Mouse (Mus musculus): ENCODE results near the gene Gm3776. TPM values are rescaled to one million over a fixed set of nuclear protein-coding genes. Genes with fewer than 3 reads are reported as not detected.
A peak's percentile ranks its signal among the peaks of the same experiment; 100 is the strongest.
"Not testable (repeated sequence)": the region's sequence is repeated elsewhere in the genome, so short reads cannot be mapped to it uniquely, and the experiment has no call there.

The Gm3776 gene
- polyA plus RNA-seq (2012; rRNA removed), result 0.90 and 11.6 TPM in 2 replicates

DNA sequence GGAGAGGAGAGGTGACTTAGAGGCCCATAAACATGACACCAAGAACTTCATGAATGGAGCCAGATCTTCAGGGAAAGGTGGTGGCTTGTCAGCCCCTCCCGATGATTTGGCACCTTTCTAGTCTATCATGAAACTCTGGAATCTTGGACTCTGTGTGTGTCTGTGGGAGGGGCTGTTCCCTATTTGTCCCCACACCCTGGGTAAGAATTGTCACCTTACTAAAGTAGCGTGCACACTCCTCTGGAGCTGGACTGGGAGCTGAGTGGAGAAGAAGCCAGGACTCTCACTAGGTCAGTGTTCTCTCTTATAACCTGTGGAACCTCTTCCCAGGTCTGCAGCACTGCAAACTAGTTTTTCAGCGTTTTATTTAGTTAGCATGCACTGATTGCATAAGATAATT lies at the start of gene Gm3776:
TSS of gene Gm3776 (plus strand) at position 216 of the 400 bp plus-strand sequence.
- H3K27ac ChIP-seq (ENCODE audit: insufficient read depth, low read depth, low read length), result peak within 1 kb of the TSS; percentile 73
- not testable (repeated sequence) for H3K4me1 ChIP-seq (ENCODE audit: control insufficient read depth, insufficient read depth, insufficient read length, low read length); H3K27me3 ChIP-seq (ENCODE audit: control insufficient read depth, insufficient read depth, low read length); H3K36me3 ChIP-seq (ENCODE audit: control insufficient read depth, insufficient read depth, low read length); H3K4me3 ChIP-seq (ENCODE audit: low read depth, low read length)
- 9% methylated on average over 2 of the region's 3 CpGs for WGBS

DNA sequence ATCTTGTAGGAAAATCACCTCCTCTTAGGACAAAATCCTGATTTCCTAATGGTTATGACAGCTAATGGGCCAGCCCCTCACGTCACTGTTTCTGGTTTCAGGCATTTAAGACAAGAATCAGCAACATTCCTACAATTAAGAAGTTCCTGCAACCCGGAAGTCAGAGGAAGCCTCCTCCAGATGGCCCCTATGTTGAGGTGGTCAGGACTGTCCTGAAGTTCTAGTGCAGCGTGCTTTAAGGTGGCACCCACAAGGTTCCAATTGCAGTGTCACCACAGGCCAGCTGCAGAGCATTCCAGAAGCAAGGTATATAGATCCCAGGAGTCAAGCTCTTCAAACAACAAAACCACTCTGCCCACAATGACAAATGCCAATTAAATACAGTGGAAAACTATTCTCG lies 48.0 kb upstream of the Gm3776 start:
- WGBS, result 74% methylated on average over 4 of the region's 4 CpGs
- peaks cover 9% of the 10 kb centered on the region for H3K4me1 ChIP-seq (ENCODE audit: control insufficient read depth, insufficient read depth, insufficient read length, low read length)
- no peak for TF ChIP-seq POLR2A (IDR thresholded peaks at IDR 0.05; ENCODE audit: low read depth, low read length)
- no peak for TF ChIP-seq CTCF (IDR thresholded peaks at IDR 0.05; ENCODE audit: extremely low read depth, insufficient read length, insufficient replicate concordance, low read depth, low read length)
- H3K4me3 ChIP-seq (ENCODE audit: low read depth, low read length), result no peak overlapping the region
- no peak overlapping the region for H3K27ac ChIP-seq (ENCODE audit: insufficient read depth, low read depth, low read length)
- no peaks in the 10 kb centered on the region for H3K27me3 ChIP-seq (ENCODE audit: control insufficient read depth, insufficient read depth, low read length)
- peaks cover 2% of the 10 kb centered on the region; the same call in 1 of the 2 replicates for H3K36me3 ChIP-seq (ENCODE audit: control insufficient read depth, insufficient read depth, low read length)

DNA sequence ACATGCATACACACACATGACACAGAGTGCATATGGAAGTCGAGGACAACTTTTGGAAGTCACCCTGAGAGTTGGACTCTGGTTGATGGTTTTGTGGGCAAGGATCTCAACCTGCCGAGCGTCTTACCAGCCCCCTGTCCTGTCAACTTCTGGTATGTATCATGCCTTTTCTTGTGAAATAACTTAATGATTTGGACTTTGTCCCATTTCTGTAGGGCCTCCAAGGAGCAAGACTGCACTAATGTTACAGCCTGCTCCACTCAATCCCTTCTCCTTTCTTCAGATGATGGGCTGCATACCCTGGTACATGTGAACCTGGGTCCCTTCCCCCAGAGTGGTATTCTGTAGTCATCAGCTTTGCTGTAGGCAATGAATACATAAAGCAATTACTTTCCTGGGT lies 46.9 kb upstream of the Gm3776 start:
- Histone ChIP-seq H3K27me3 (ENCODE audit: control insufficient read depth, insufficient read depth, low read length) (no peaks in the 10 kb centered on the region), H3K4me3 (ENCODE audit: low read depth, low read length) (no peak overlapping the region), H3K4me1 (ENCODE audit: control insufficient read depth, insufficient read depth, insufficient read length, low read length) (peaks cover 12% of the 10 kb centered on the region), H3K36me3 (ENCODE audit: control insufficient read depth, insufficient read depth, low read length) (peaks cover 2% of the 10 kb centered on the region; the same call in 1 of the 2 replicates), H3K27ac (ENCODE audit: insufficient read depth, low read depth, low read length) (no peak overlapping the region)
- WGBS, result 76% methylated on average over 3 of the region's 3 CpGs
- TF ChIP-seq POLR2A (IDR thresholded peaks at IDR 0.05; ENCODE audit: low read depth, low read length) (no peak), CTCF (IDR thresholded peaks at IDR 0.05; ENCODE audit: extremely low read depth, insufficient read length, insufficient replicate concordance, low read depth, low read length) (no peak)

DNA sequence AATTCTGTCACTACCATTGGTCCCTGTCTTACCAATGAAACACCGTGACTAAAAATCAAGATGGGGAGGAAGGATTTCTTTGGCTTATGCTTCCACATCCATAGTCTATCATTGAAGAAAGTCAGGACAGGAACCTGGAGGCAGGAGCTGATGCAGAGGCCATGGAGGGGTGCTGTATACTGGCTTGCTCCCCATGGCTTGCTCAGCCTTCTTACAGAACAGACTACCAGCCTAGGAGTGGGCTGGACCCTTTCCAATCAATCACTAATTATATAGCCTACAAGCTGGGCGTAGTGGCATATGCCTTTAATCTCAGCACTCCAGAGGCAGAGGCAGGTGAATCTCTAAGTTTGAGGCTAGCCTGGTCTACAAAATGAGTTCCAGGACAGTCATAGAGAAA lies 46.1 kb upstream of the Gm3776 start:
- H3K36me3 ChIP-seq (ENCODE audit: control insufficient read depth, insufficient read depth, low read length), result peaks cover 2% of the 10 kb centered on the region; the same call in 1 of the 2 replicates
- no peak overlapping the region for H3K4me3 ChIP-seq (ENCODE audit: low read depth, low read length)
- peaks cover 12% of the 10 kb centered on the region for H3K4me1 ChIP-seq (ENCODE audit: control insufficient read depth, insufficient read depth, insufficient read length, low read length)
- TF ChIP-seq CTCF (IDR thresholded peaks at IDR 0.05; ENCODE audit: extremely low read depth, insufficient read length, insufficient replicate concordance, low read depth, low read length) (no peak), POLR2A (IDR thresholded peaks at IDR 0.05; ENCODE audit: low read depth, low read length) (no peak)
- WGBS, result 94% methylated on average over 2 of the region's 2 CpGs
- H3K27ac ChIP-seq (ENCODE audit: insufficient read depth, low read depth, low read length), result no peak overlapping the region
- no peaks in the 10 kb centered on the region for H3K27me3 ChIP-seq (ENCODE audit: control insufficient read depth, insufficient read depth, low read length)

DNA sequence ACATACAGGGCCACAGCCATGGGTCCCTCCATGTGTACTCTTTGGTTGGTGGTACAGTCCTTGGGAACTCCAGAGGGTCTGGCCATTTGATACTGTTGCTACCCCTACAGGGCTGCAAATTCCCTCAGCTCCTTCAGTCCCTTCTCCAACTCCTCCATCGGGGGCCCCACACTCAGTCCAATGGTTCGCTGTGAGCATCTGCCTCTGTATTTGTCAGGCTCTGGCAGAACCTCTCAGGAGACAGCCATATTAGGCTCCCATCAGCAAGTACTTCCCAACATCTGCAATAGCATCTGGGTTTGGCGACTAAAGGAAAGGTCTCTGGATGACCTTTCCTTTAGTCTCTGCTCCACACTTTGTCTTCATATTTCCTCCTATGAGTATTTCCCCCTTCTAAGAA lies 45.4 kb upstream of the Gm3776 start:
- no peak for TF ChIP-seq POLR2A (IDR thresholded peaks at IDR 0.05; ENCODE audit: low read depth, low read length)
- no peak for TF ChIP-seq CTCF (IDR thresholded peaks at IDR 0.05; ENCODE audit: extremely low read depth, insufficient read length, insufficient replicate concordance, low read depth, low read length)
- H3K27ac ChIP-seq (ENCODE audit: insufficient read depth, low read depth, low read length), result no peak overlapping the region
- WGBS, result 96% methylated on average over 3 of the region's 3 CpGs

DNA sequence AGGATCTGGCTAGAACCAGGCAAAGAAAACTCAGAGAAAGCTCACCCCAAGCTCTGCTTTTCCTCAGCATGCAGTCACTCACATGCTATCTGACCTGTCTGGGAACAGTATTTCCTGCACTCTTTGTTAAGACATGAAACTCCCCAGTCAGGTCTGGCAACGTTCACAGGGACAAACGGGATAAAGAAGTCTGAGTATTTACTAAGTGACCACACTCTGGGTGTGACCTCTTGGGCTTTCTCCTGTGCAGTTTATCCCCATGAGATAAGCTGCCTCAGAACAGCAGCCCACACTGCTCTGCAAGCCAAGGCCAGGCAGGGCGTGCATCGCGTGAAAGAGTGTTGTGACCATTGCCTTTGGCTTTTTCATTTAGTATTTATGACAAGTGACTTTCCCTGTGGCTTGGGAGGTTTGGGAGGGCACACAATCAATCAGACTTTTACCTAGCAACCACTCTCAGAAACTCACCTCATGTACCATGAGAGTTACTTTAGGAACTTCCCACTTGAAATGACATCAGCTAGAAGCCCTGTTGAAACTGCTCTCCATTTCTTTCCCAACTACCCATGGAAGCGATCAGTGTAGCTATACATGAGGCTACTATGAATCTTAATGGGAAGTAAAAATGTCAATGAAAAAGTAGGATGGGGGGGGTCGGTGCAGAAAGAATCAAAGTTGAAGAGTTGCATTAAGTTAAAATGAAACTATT lies 44.4 kb upstream of the Gm3776 start:
- no peak overlapping the region for H3K27ac ChIP-seq (ENCODE audit: insufficient read depth, low read depth, low read length)
- 42% methylated on average over 7 of the region's 7 CpGs for WGBS

More for the DNA sequence above, 45.4 kb upstream of the Gm3776 start:
- Histone ChIP-seq H3K27me3 (ENCODE audit: control insufficient read depth, insufficient read depth, low read length) (no peaks in the 10 kb centered on the region), H3K36me3 (ENCODE audit: control insufficient read depth, insufficient read depth, low read length) (peaks cover 2% of the 10 kb centered on the region; the same call in 1 of the 2 replicates), H3K4me1 (ENCODE audit: control insufficient read depth, insufficient read depth, insufficient read length, low read length) (peaks cover 12% of the 10 kb centered on the region), H3K4me3 (ENCODE audit: low read depth, low read length) (no peak overlapping the region)

DNA sequence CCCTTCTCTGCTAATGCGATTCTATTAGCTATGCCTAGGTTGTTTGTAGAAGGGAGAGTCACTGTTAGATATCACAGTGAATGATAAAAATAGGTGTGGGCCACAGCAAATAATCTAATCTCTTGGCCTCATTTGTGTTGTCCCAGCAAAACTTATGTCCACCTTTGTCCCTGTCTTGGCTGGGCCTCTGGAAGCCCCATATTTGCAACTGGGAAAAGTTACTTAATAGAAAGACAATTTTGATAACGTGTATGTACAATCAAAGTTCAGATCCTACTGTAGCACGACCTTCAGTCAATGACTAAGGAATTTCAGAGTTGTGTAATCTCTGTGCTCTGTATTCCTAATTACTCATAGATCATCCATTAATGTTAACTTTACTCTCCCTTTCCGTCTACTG lies 39.9 kb upstream of the Gm3776 start:
- peaks cover 22% of the 10 kb centered on the region for H3K4me1 ChIP-seq (ENCODE audit: control insufficient read depth, insufficient read depth, insufficient read length, low read length)
- H3K27ac ChIP-seq (ENCODE audit: insufficient read depth, low read depth, low read length), result no peak overlapping the region
- TF ChIP-seq CTCF (IDR thresholded peaks at IDR 0.05; ENCODE audit: extremely low read depth, insufficient read length, insufficient replicate concordance, low read depth, low read length) (no peak), POLR2A (IDR thresholded peaks at IDR 0.05; ENCODE audit: low read depth, low read length) (no peak)
- H3K4me3 ChIP-seq (ENCODE audit: low read depth, low read length), result no peak overlapping the region
- no peaks in the 10 kb centered on the region for H3K36me3 ChIP-seq (ENCODE audit: control insufficient read depth, insufficient read depth, low read length)
- H3K27me3 ChIP-seq (ENCODE audit: control insufficient read depth, insufficient read depth, low read length), result no peaks in the 10 kb centered on the region
- 23% methylated on average over 4 of the region's 4 CpGs for WGBS

More for the DNA sequence above, 44.4 kb upstream of the Gm3776 start:
- TF ChIP-seq CTCF (IDR thresholded peaks at IDR 0.05; ENCODE audit: extremely low read depth, insufficient read length, insufficient replicate concordance, low read depth, low read length) (no peak), POLR2A (IDR thresholded peaks at IDR 0.05; ENCODE audit: low read depth, low read length) (no peak)
- Histone ChIP-seq H3K36me3 (ENCODE audit: control insufficient read depth, insufficient read depth, low read length) (peaks cover 2% of the 10 kb centered on the region; the same call in 1 of the 2 replicates), H3K4me1 (ENCODE audit: control insufficient read depth, insufficient read depth, insufficient read length, low read length) (peaks cover 12% of the 10 kb centered on the region), H3K27me3 (ENCODE audit: control insufficient read depth, insufficient read depth, low read length) (no peaks in the 10 kb centered on the region), H3K4me3 (ENCODE audit: low read depth, low read length) (no peak overlapping the region)
